ENCODE assay signal across 16 mouse cellular contexts in genomic region chr16:59477955-59478354, GRCm38 (mm10).
"Had no signal": no experiment of that assay in that cellular context is flagged by ENCODE, and none has a peak within 500 bp of the region (broad histone marks: within the 10 kb centered on the region; RNA-seq: fewer than 3 reads in every experiment).

No protein-coding gene starts in this region.

- H3K4me1 ChIP-seq: midbrain, embryonic 13.5 days; midbrain, embryonic 15.5 days; neural tube, embryonic 12.5 days; stomach, embryonic 15.5 days had no signal

- DNase-seq: lung, adult 2 months; lung, postnatal 14 days; lung, postnatal 36 days; right cerebral cortex, postnatal 14 days; thymus, adult 2 months; thymus, postnatal 25 days; thymus, postnatal 4 days had no signal

- H3K9ac ChIP-seq: lung, embryonic 15.5 days; midbrain, embryonic 13.5 days; midbrain, embryonic 15.5 days; neural tube, embryonic 12.5 days; stomach, embryonic 15.5 days had no signal

- H3K36me3 ChIP-seq: midbrain, embryonic 13.5 days; midbrain, embryonic 15.5 days had no signal

- H3K27ac ChIP-seq: lung, embryonic 15.5 days; macrophage; midbrain, embryonic 13.5 days; midbrain, embryonic 15.5 days; neural tube, embryonic 12.5 days; stomach, embryonic 15.5 days; stomach, postnatal 0 days had no signal

- ATAC-seq: lung, postnatal 0 days; midbrain, embryonic 13.5 days; midbrain, embryonic 15.5 days had no signal

- H3K9me3 ChIP-seq: lung, embryonic 15.5 days; megakaryocyte, embryonic 14.5 days; midbrain, embryonic 13.5 days; midbrain, embryonic 15.5 days; neural tube, embryonic 12.5 days; stomach, embryonic 15.5 days had no signal

- H3K27me3 ChIP-seq: lung, embryonic 15.5 days; megakaryocyte, embryonic 14.5 days; midbrain, embryonic 13.5 days; midbrain, embryonic 15.5 days; neural tube, embryonic 12.5 days; stomach, embryonic 15.5 days had no signal

- H3K4me3 ChIP-seq: lung, embryonic 15.5 days; megakaryocyte, embryonic 14.5 days; midbrain, embryonic 13.5 days; midbrain, embryonic 15.5 days; neural tube, embryonic 12.5 days; stomach, embryonic 15.5 days had no signal
